Mouse (Mus musculus) myocyte (in vitro differentiated cells): ENCODE measurements around the gene Ube2d1. TPM values are rescaled to one million over a fixed set of nuclear protein-coding genes. Genes with fewer than 3 reads are reported as not detected.

ENCODE experiments used
- H3K27me3 ChIP-seq: one replicate; pipeline ENCODE4 v1.6.1; 2011; ENCODE audit not compliant: control insufficient read depth, insufficient read depth, insufficient read length
- H3K36me3 ChIP-seq: one replicate; pipeline ENCODE4 v1.6.1; 2011; ENCODE audit not compliant: control insufficient read depth, insufficient read depth
- H3K4me2 ChIP-seq: one replicate; pipeline ENCODE4 v1.6.1; 2011; ENCODE audit warnings: low read depth, control low read depth
- H3K4me3 ChIP-seq: one replicate; pipeline ENCODE4 v1.5.1; 2011; ENCODE audit warnings: mild to moderate bottlenecking, control low read depth, moderate library complexity
- H3K79me2 ChIP-seq: one replicate; pipeline ENCODE4 v1.6.1; 2011; ENCODE audit not compliant: control insufficient read depth, insufficient read depth
- H3ac ChIP-seq: one replicate; pipeline ENCODE4 v1.6.1; 2011; ENCODE audit not compliant: control insufficient read depth, insufficient read length
- CEBPB ChIP-seq: IDR thresholded peaks from 2 replicates; pipeline ENCODE4 v1.6.1; 2011; ENCODE audit warnings: mild to moderate bottlenecking, moderate library complexity; ENCODE audit not compliant: poor library complexity, insufficient read depth, severe bottlenecking
- E2F4 ChIP-seq: IDR thresholded peaks from one replicate; pipeline ENCODE4 v1.6.1; 2011; ENCODE audit warnings: mild to moderate bottlenecking, control low read depth, moderate library complexity; ENCODE audit not compliant: insufficient read depth
- MAX ChIP-seq: IDR thresholded peaks from one replicate; pipeline ENCODE4 v1.6.1; 2011; ENCODE audit warnings: low read depth, mild to moderate bottlenecking, control low read depth
- MYOD1 ChIP-seq, 3 experiments: IDR thresholded peaks; one replicate each; pipeline ENCODE4 v1.6.1; 2011; ENCODE audit warnings: control low read depth in 2 of 3, low read depth in 2 of 3, mild to moderate bottlenecking in 2 of 3, moderate library complexity in 1 of 3; ENCODE audit not compliant: insufficient read length in 2 of 3, control insufficient read depth in 1 of 3
- MYOG ChIP-seq, 3 experiments: IDR thresholded peaks; one replicate each; pipeline ENCODE4 v1.6.1; 2011; ENCODE audit warnings: control low read depth in 2 of 3, low read depth in 2 of 3, mild to moderate bottlenecking in 2 of 3; ENCODE audit not compliant: insufficient read length in 2 of 3, control insufficient read depth in 1 of 3, insufficient read depth in 1 of 3
- POLR2A ChIP-seq: IDR thresholded peaks from one replicate; pipeline ENCODE4 v1.6.1; 2011; ENCODE audit warnings: low read depth, mild to moderate bottlenecking, control low read depth, moderate library complexity; ENCODE audit not compliant: insufficient read length
- POLR2AphosphoS2 ChIP-seq: IDR thresholded peaks from one replicate; pipeline ENCODE4 v1.6.1; 2011; ENCODE audit warnings: low read depth, control low read depth; ENCODE audit not compliant: insufficient read length
- REST ChIP-seq: IDR thresholded peaks from one replicate; pipeline ENCODE4 v1.6.1; 2011; ENCODE audit warnings: mild to moderate bottlenecking, control low read depth, moderate library complexity; ENCODE audit not compliant: insufficient read depth, insufficient read length
- SRF ChIP-seq: IDR thresholded peaks from one replicate; pipeline ENCODE4 v1.6.1; 2011; ENCODE audit warnings: low read depth; ENCODE audit not compliant: control insufficient read depth, insufficient read length
- TCF12 ChIP-seq: IDR thresholded peaks from one replicate; pipeline ENCODE4 v1.6.1; 2011; ENCODE audit warnings: mild to moderate bottlenecking, control low read depth; ENCODE audit not compliant: poor library complexity, insufficient read depth, severe bottlenecking
- TCF3 ChIP-seq: IDR thresholded peaks from one replicate; pipeline ENCODE4 v1.6.1; 2011; ENCODE audit warnings: low read depth, control low read depth; ENCODE audit not compliant: insufficient read length
- USF1 ChIP-seq: IDR thresholded peaks from one replicate; pipeline ENCODE4 v1.6.1; 2011; ENCODE audit warnings: low read depth, mild to moderate bottlenecking, control low read depth, moderate library complexity
- polyA plus RNA-seq: library from polyadenylated mRNA; unstranded; fragments of >200 nt; fragmentation: generic; extraction: Trizol; gene quantifications from one replicate; pipeline ENCODE4 v1.2.1, GENCODE M21; 2012; ENCODE audit warnings: missing spikeins

The Ube2d1 gene
- polyA plus RNA-seq, 1 experiment: 69.3 TPM

GRCm38 (mm10) chr10:71225894-71226293 is 59.2 kb downstream of the Ube2d1 start:
- no peak overlapping the region for H3K4me3 ChIP-seq
- no peaks in the 10 kb centered on the region for H3K27me3 ChIP-seq
- no peak overlapping the region for H3K4me2 ChIP-seq
- H3K36me3 ChIP-seq: peaks cover 61% of the 10 kb centered on the region
- TF ChIP-seq REST: no peak
- TF ChIP-seq MYOD1 (IDR thresholded peaks at IDR 0.05; ENCODE audit: control insufficient read depth in 1 of 3, insufficient read length in 2 of 3, low read depth in 2 of 3): no peak
- H3ac ChIP-seq: no peak overlapping the region
- H3K79me2 ChIP-seq: no peaks in the 10 kb centered on the region

GRCm38 (mm10) chr10:71223101-71223500 is 62.0 kb downstream of the Ube2d1 start:
- TF ChIP-seq TCF3 (no peak), USF1 (no peak), MAX (no peak), SRF (no peak), TCF12 (no peak), REST (no peak), E2F4 (no peak), MYOD1 (IDR thresholded peaks at IDR 0.05; ENCODE audit: control insufficient read depth in 1 of 3, insufficient read length in 2 of 3, low read depth in 2 of 3) (no peak)
- Histone ChIP-seq H3ac (no peak overlapping the region), H3K27me3 (no peaks in the 10 kb centered on the region), H3K4me3 (no peak overlapping the region), H3K4me2 (no peak overlapping the region), H3K36me3 (peaks cover 38% of the 10 kb centered on the region), H3K79me2 (no peaks in the 10 kb centered on the region)

- Histone ChIP-seq H3K27me3 (no peaks in the 10 kb centered on the region), H3K4me2 (no peak overlapping the region), H3K4me3 (no peak overlapping the region), H3ac (no peak overlapping the region), H3K79me2 (no peaks in the 10 kb centered on the region), H3K36me3 (peaks cover 35% of the 10 kb centered on the region)
- no peak for TF ChIP-seq MYOD1 (IDR thresholded peaks at IDR 0.05; ENCODE audit: control insufficient read depth in 1 of 3, insufficient read length in 2 of 3, low read depth in 2 of 3)
- TF ChIP-seq USF1: no peak
- no peak for TF ChIP-seq REST
- no peak for TF ChIP-seq E2F4
- TF ChIP-seq MYOG (IDR thresholded peaks at IDR 0.05; ENCODE audit: control insufficient read depth in 1 of 3, insufficient read depth in 1 of 3, insufficient read length in 2 of 3, low read depth in 2 of 3): no peak
- TF ChIP-seq CEBPB: no peak
- no peak for TF ChIP-seq POLR2AphosphoS2
- no peak for TF ChIP-seq TCF3
- no peak for TF ChIP-seq SRF
- TF ChIP-seq TCF12: no peak
Observed at GRCm38 (mm10) chr10:71222639-71223038, 62.4 kb downstream of the Ube2d1 start.

GRCm38 (mm10) chr10:71218228-71218892 is 66.7 kb downstream of the Ube2d1 start:
- Histone ChIP-seq H3K36me3 (peaks cover 12% of the 10 kb centered on the region), H3K4me2 (no peak overlapping the region), H3K27me3 (no peaks in the 10 kb centered on the region), H3ac (no peak overlapping the region), H3K4me3 (no peak overlapping the region), H3K79me2 (no peaks in the 10 kb centered on the region)
- TF ChIP-seq CEBPB (no peak), SRF (no peak), POLR2AphosphoS2 (no peak), MAX (no peak), USF1 (no peak), POLR2A (no peak), TCF3 (no peak), REST (no peak), TCF12 (no peak)

GRCm38 (mm10) chr10:71215996-71216395 is 69.1 kb downstream of the Ube2d1 start:
- Histone ChIP-seq H3K4me3 (no peak overlapping the region), H3K4me2 (no peak overlapping the region), H3K79me2 (no peaks in the 10 kb centered on the region), H3K36me3 (no peaks in the 10 kb centered on the region), H3ac (no peak overlapping the region), H3K27me3 (no peaks in the 10 kb centered on the region)
- TF ChIP-seq REST: no peak
- no peak for TF ChIP-seq TCF3
- no peak for TF ChIP-seq MYOG (IDR thresholded peaks at IDR 0.05; ENCODE audit: control insufficient read depth in 1 of 3, insufficient read depth in 1 of 3, insufficient read length in 2 of 3, low read depth in 2 of 3)
- TF ChIP-seq CEBPB: no peak
- TF ChIP-seq POLR2A: no peak
- TF ChIP-seq TCF12: no peak
- no peak for TF ChIP-seq E2F4
- TF ChIP-seq POLR2AphosphoS2: no peak
- TF ChIP-seq USF1: no peak
- no peak for TF ChIP-seq MYOD1 (IDR thresholded peaks at IDR 0.05; ENCODE audit: control insufficient read depth in 1 of 3, insufficient read length in 2 of 3, low read depth in 2 of 3)

Other genes starting within 250 kb of the Ube2d1 start
- gene Bicc1, start 125.6 kb downstream of the Ube2d1 start, polyA plus RNA-seq: 4.6 TPM
- gene Tfam, start 47.0 kb downstream of the Ube2d1 start, polyA plus RNA-seq: 26.7 TPM
- gene Cisd1, start 59.7 kb upstream of the Ube2d1 start, polyA plus RNA-seq: 124 TPM
- gene Ipmk, start 62.5 kb upstream of the Ube2d1 start, polyA plus RNA-seq: 7.4 TPM